Mouse (Mus musculus) CD4-positive naive resting alpha-beta T cell, adult 57 days (primary cell): ENCODE measurements around the gene Mipol1. TPM values are rescaled to one million over a fixed set of nuclear protein-coding genes. Genes with fewer than 3 reads are reported as not detected.

ENCODE experiments used
- total RNA-seq: library from RNA; stranded (reverse); gene quantifications from one replicate; pipeline ENCODE4 v1.2.4, GENCODE M21; 2023

Mipol1 gene
- 7.4 TPM for total RNA-seq

DNA sequence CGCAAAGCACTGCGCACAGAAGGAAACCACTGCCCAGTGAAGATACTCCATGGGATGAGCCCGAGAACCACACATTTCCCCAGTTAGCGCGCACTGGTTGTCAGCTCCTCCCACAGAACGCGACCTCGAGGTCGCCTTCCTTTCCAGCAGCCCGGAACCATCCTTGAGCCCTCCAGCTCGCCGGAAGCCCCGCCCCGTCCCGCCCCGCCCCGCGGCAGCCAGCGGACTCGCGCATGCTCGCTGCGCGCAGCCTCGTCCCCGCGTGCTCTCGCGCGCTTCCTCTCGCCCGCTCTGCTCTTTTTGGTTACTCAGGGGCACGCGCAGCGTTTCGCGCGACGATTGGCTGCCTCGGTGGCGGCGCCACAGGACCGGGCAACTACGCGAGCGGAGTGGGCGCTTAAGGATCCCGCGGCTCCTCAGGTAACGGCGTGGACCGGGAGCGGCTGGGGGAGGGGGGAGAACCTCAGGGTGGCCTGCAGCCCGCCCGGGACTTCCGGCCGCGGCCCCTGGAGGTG lies at the start of gene Mipol1, which contains the start of gene Prps1l3:
Gene Mipol1, plus strand, starts transcription at position 236 of the 515 bp plus-strand sequence.
Gene Prps1l3, plus strand, starts transcription at position 221 of the 515 bp plus-strand sequence.

DNA sequence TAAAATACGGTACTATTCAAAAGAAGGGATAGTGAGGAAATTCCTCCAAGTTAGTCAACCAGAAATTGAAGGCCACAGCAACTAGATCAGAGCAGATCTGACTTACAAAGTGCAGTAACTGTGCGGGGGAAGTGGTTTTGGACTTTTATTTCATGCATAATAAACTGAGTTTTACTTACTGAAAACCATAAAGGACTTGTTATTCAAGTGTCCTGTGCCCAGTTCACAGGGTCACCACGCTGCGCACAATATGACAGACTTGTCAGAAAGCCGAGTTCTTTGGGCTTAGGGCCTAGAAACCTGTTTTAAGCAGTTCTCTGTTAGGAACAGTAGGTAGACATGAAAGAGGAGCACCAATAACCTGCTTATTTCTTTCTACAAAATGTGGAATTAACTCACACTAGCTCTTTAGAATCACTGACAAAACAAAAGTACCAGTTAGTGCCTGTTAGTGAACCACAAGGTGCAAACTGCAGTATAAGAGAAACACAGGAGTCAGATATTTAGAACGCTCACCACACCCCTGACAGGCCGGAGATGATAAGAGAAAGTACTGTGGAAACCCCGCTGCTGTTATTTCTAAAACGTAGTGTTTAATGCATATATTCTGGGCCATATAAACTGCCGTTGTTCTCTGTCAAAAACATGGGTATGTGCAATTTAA lies 32.7 kb upstream of the Mipol1 start, which contains the start of gene Slc25a21:
Gene Slc25a21, minus strand, starts transcription at position 110 of the 664 bp plus-strand sequence.

Other genes with a start within 250 kb of the Mipol1 start
- gene Slc25a21, start 33.0 kb upstream of the Mipol1 start, total RNA-seq: not detected
- gene Prps1l3, start within 50 bp of the Mipol1 start, total RNA-seq: 67.2 TPM